Mouse (Mus musculus) left cerebral cortex, postnatal 25 days (tissue): ENCODE data around the gene Crybb3. TPM values are rescaled to one million over a fixed set of nuclear protein-coding genes. Genes with fewer than 3 reads are reported as not detected.

Experiments
- DNase-seq, 2 experiments: peaks; one replicate each; pipeline ENCODE4 v3.0.0; 2022; ENCODE audit warnings: low spot score in 2 of 2, mixed read lengths in 1 of 2
- intact Hi-C: fragments of 180-260 bp; cut with DNase I; formaldehyde crosslinking; loops from one replicate; pipeline ENCODE4 v1.15.1; 2025
- total RNA-seq, 2 experiments: library from RNA; stranded (reverse); gene quantifications; 2 replicates each; pipeline ENCODE4 v1.2.3; 2021

Crybb3 gene
- total RNA-seq, 2 experiments from 2014 or later: 0.69 to 1.7 TPM

- DNase-seq: no peak
- intact Hi-C loops: no loop called here
These were observed 25.2 kb upstream of the Crybb3 start for GRCm38 (mm10) chr5:113106594-113106993.

- intact Hi-C loops: no loop called here
- peak in 1 of 2 experiments; percentile 25 for DNase-seq
These were observed 24.1 kb upstream of the Crybb3 start for GRCm38 (mm10) chr5:113105481-113105880.

GRCm38 (mm10) chr5:113105035-113105434 is 23.7 kb upstream of the Crybb3 start:
- no peak for DNase-seq
- intact Hi-C loops: no loop called here

GRCm38 (mm10) chr5:113102455-113102854 is 21.1 kb upstream of the Crybb3 start:
- DNase-seq: no peak
- intact Hi-C loops: no loop called here

GRCm38 (mm10) chr5:113101457-113101856 is 20.1 kb upstream of the Crybb3 start:
- DNase-seq: peak in 1 of 2 experiments; percentile 77
- intact Hi-C loops: loop anchor here (2.0 kb wide), 1 partner anchor 35 kb away; no protein-coding TSS in a partner anchor

GRCm38 (mm10) chr5:113100422-113100821 is 19.0 kb upstream of the Crybb3 start:
- no peak for DNase-seq
- intact Hi-C loops: loop anchor here (2.0 kb wide), 1 partner anchor 36 kb away; no protein-coding TSS in a partner anchor

GRCm38 (mm10) chr5:113099546-113099945 is 18.2 kb upstream of the Crybb3 start:
- peak; percentile 90 to 93 for DNase-seq

GRCm38 (mm10) chr5:113097551-113097950 is 16.2 kb upstream of the Crybb3 start:
- intact Hi-C loops: no loop called here

More at GRCm38 (mm10) chr5:113099546-113099945, 18.2 kb upstream of the Crybb3 start:
- intact Hi-C loops: loop anchor here (1.0 to 2.0 kb wide), 3 partner anchors 56 to 128 kb away; no protein-coding TSS in a partner anchor

GRCm38 (mm10) chr5:113095456-113095855 is 14.1 kb upstream of the Crybb3 start:
- DNase-seq: no peak
- intact Hi-C loops: no loop called here

More at GRCm38 (mm10) chr5:113097551-113097950, 16.2 kb upstream of the Crybb3 start:
- DNase-seq: no peak

- intact Hi-C loops: no loop called here
- DNase-seq: no peak
These were observed 11.0 kb upstream of the Crybb3 start for GRCm38 (mm10) chr5:113092406-113092805.

GRCm38 (mm10) chr5:113091162-113091561 is 9.8 kb upstream of the Crybb3 start:
- DNase-seq: peak in 1 of 2 experiments; percentile 60

GRCm38 (mm10) chr5:113090750-113091149 is 9.4 kb upstream of the Crybb3 start:
- intact Hi-C loops: no loop called here
- DNase-seq: no peak

More at GRCm38 (mm10) chr5:113091162-113091561, 9.8 kb upstream of the Crybb3 start:
- intact Hi-C loops: no loop called here

GRCm38 (mm10) chr5:113090077-113090690 is 8.8 kb upstream of the Crybb3 start:
- intact Hi-C loops: no loop called here

GRCm38 (mm10) chr5:113087465-113087864 is 6.1 kb upstream of the Crybb3 start:
- intact Hi-C loops: no loop called here
- peak in 1 of 2 experiments; percentile 76 for DNase-seq

More at GRCm38 (mm10) chr5:113090077-113090690, 8.8 kb upstream of the Crybb3 start:
- DNase-seq: no peak

- no peak for DNase-seq
- intact Hi-C loops: no loop called here
These were observed 5.6 kb upstream of the Crybb3 start for GRCm38 (mm10) chr5:113086990-113087389.

GRCm38 (mm10) chr5:113086439-113086838 is 5.1 kb upstream of the Crybb3 start:
- peak in 1 of 2 experiments; percentile 53 for DNase-seq
- intact Hi-C loops: no loop called here

GRCm38 (mm10) chr5:113085931-113086330 is 4.5 kb upstream of the Crybb3 start:
- intact Hi-C loops: no loop called here

GRCm38 (mm10) chr5:113084309-113084708 is 2.9 kb upstream of the Crybb3 start:
- intact Hi-C loops: no loop called here
- DNase-seq: no peak

More at GRCm38 (mm10) chr5:113085931-113086330, 4.5 kb upstream of the Crybb3 start:
- no peak for DNase-seq

- DNase-seq: peak in 1 of 2 experiments; percentile 67
- intact Hi-C loops: no loop called here
These were observed 1.2 kb upstream of the Crybb3 start for GRCm38 (mm10) chr5:113082356-113083168.

GRCm38 (mm10) chr5:113081020-113081419 is 364 bp downstream of the Crybb3 start:
- intact Hi-C loops: no loop called here
- no peak for DNase-seq
